Mouse (Mus musculus): Measurements from ENCODE around the gene Gtf2i. TPM values are rescaled to one million over a fixed set of nuclear protein-coding genes. Genes with fewer than 3 reads are reported as not detected.

The Gtf2i gene
- total RNA-seq, 2 experiments from 2014 or later: 45.5 to 107 TPM

- no peak for ATAC-seq (replicated peaks; ENCODE audit: low FRiP score, low TSS enrichment, poor library complexity, severe bottlenecking)
Measured at GRCm38 (mm10) chr5:134255294-134255693, 59.3 kb downstream of the Gtf2i start.

GRCm38 (mm10) chr5:134253806-134254205, 60.8 kb downstream of the Gtf2i start:
- no peak for ATAC-seq (replicated peaks; ENCODE audit: low FRiP score, low TSS enrichment, poor library complexity, severe bottlenecking)

GRCm38 (mm10) chr5:134251083-134251482, 63.5 kb downstream of the Gtf2i start:
- ATAC-seq (replicated peaks; ENCODE audit: low FRiP score, low TSS enrichment, poor library complexity, severe bottlenecking): no peak

- no peak for ATAC-seq (replicated peaks; ENCODE audit: low FRiP score, low TSS enrichment, poor library complexity, severe bottlenecking)
Measured at GRCm38 (mm10) chr5:134250601-134251000, 64.0 kb downstream of the Gtf2i start.

- no peak for ATAC-seq (replicated peaks; ENCODE audit: low FRiP score, low TSS enrichment, poor library complexity, severe bottlenecking)
Measured at GRCm38 (mm10) chr5:134249245-134249649, 65.3 kb downstream of the Gtf2i start.

- no peak for ATAC-seq (replicated peaks; ENCODE audit: low FRiP score, low TSS enrichment, poor library complexity, severe bottlenecking)
Measured at GRCm38 (mm10) chr5:134248608-134249244, 65.8 kb downstream of the Gtf2i start.

GRCm38 (mm10) chr5:134246146-134246545, 68.4 kb downstream of the Gtf2i start:
- ATAC-seq (replicated peaks; ENCODE audit: low FRiP score, low TSS enrichment, poor library complexity, severe bottlenecking): no peak

- ATAC-seq (replicated peaks; ENCODE audit: low FRiP score, low TSS enrichment, poor library complexity, severe bottlenecking): no peak
Measured at GRCm38 (mm10) chr5:134244890-134245289, 69.7 kb downstream of the Gtf2i start.

- ATAC-seq (replicated peaks; ENCODE audit: low FRiP score, low TSS enrichment, poor library complexity, severe bottlenecking): no peak
Measured at GRCm38 (mm10) chr5:134243661-134244436, 70.7 kb downstream of the Gtf2i start.

GRCm38 (mm10) chr5:134241831-134242230, 72.7 kb downstream of the Gtf2i start:
- ATAC-seq (replicated peaks; ENCODE audit: low FRiP score, low TSS enrichment, poor library complexity, severe bottlenecking): no peak

GRCm38 (mm10) chr5:134237936-134238760, 76.4 kb downstream of the Gtf2i start:
- ATAC-seq (replicated peaks; ENCODE audit: low FRiP score, low TSS enrichment, poor library complexity, severe bottlenecking): peak; percentile 59

GRCm38 (mm10) chr5:134237508-134237907, 77.1 kb downstream of the Gtf2i start:
- no peak for ATAC-seq (replicated peaks; ENCODE audit: low FRiP score, low TSS enrichment, poor library complexity, severe bottlenecking)

- no peak for ATAC-seq (replicated peaks; ENCODE audit: low FRiP score, low TSS enrichment, poor library complexity, severe bottlenecking)
Measured at GRCm38 (mm10) chr5:134236796-134237195, 77.8 kb downstream of the Gtf2i start.

GRCm38 (mm10) chr5:134236241-134236640, 78.3 kb downstream of the Gtf2i start:
- no peak for ATAC-seq (replicated peaks; ENCODE audit: low FRiP score, low TSS enrichment, poor library complexity, severe bottlenecking)

GRCm38 (mm10) chr5:134235111-134235510, 79.4 kb downstream of the Gtf2i start:
- no peak for ATAC-seq (replicated peaks; ENCODE audit: low FRiP score, low TSS enrichment, poor library complexity, severe bottlenecking)

- no peak for ATAC-seq (replicated peaks; ENCODE audit: low FRiP score, low TSS enrichment, poor library complexity, severe bottlenecking)
Measured at GRCm38 (mm10) chr5:134234205-134234604, 80.4 kb downstream of the Gtf2i start.

GRCm38 (mm10) chr5:134233244-134233651, 81.3 kb downstream of the Gtf2i start:
- no peak for ATAC-seq (replicated peaks; ENCODE audit: low FRiP score, low TSS enrichment, poor library complexity, severe bottlenecking)

- ATAC-seq (replicated peaks; ENCODE audit: low FRiP score, low TSS enrichment, poor library complexity, severe bottlenecking): peak; percentile 12
Measured at GRCm38 (mm10) chr5:134232568-134232967, 82.0 kb downstream of the Gtf2i start.

GRCm38 (mm10) chr5:134232111-134232510, 82.4 kb downstream of the Gtf2i start:
- peak; percentile 55 for ATAC-seq (replicated peaks; ENCODE audit: low FRiP score, low TSS enrichment, poor library complexity, severe bottlenecking)

- ATAC-seq (replicated peaks; ENCODE audit: low FRiP score, low TSS enrichment, poor library complexity, severe bottlenecking): no peak
Measured at GRCm38 (mm10) chr5:134231376-134231775, 83.2 kb downstream of the Gtf2i start.
